Mouse (Mus musculus): ENCODE measurements around the gene Kif21a. TPM values are rescaled to one million over a fixed set of nuclear protein-coding genes. Genes with fewer than 3 reads are reported as not detected.

Kif21a gene
- polyA plus RNA-seq, 1 experiment from 2014 or later: 13.2 TPM

GRCm38 (mm10) chr15:90991843-90992242 lies 57.9 kb downstream of the Kif21a start:
- no peaks in the 10 kb centered on the region for H3K27me3 ChIP-seq (replicated peaks; ENCODE audit: control insufficient read depth, insufficient read depth, low read length)
- WGBS: 38% methylated on average over 4 of the region's 4 CpGs
- DNase-seq (ENCODE audit: low spot score) (peak; percentile 41), ATAC-seq (ENCODE audit: low read depth) (no peak)
- H3K9ac ChIP-seq (ENCODE audit: low read depth, low read length): no peak overlapping the region
- no peak overlapping the region for H3K4me2 ChIP-seq (ENCODE audit: low read depth, low read length)
- no peak overlapping the region for H3K27ac ChIP-seq (replicated peaks; ENCODE audit: low read depth, low read length)
- no peak overlapping the region for H3K4me3 ChIP-seq (ENCODE audit: low read depth, low read length)
- H3K9me3 ChIP-seq (ENCODE audit: control insufficient read depth, low read length): no peaks in the 10 kb centered on the region
- peaks cover 3% of the 10 kb centered on the region; the same call in 1 of the 2 replicates for H3K4me1 ChIP-seq (ENCODE audit: control insufficient read depth, insufficient read depth, low read length)
- H3K36me3 ChIP-seq (ENCODE audit: control insufficient read depth, insufficient read depth, low read length): 0 out of 2 replicates have a peak, but pooled peaks cover 6% of the 10 kb centered on the region

GRCm38 (mm10) chr15:90987714-90988250 lies 62.0 kb downstream of the Kif21a start:
- DNase-seq (ENCODE audit: low spot score) (no peak), ATAC-seq (ENCODE audit: low read depth) (no peak)
- Histone ChIP-seq H3K27ac (replicated peaks; ENCODE audit: low read depth, low read length) (no peak overlapping the region), H3K9me3 (ENCODE audit: control insufficient read depth, low read length) (no peaks in the 10 kb centered on the region), H3K36me3 (ENCODE audit: control insufficient read depth, insufficient read depth, low read length) (0 out of 2 replicates have a peak, but pooled peaks cover 6% of the 10 kb centered on the region), H3K4me3 (ENCODE audit: low read depth, low read length) (no peak overlapping the region), H3K9ac (ENCODE audit: low read depth, low read length) (no peak overlapping the region), H3K27me3 (replicated peaks; ENCODE audit: control insufficient read depth, insufficient read depth, low read length) (no peaks in the 10 kb centered on the region), H3K4me2 (ENCODE audit: low read depth, low read length) (no peak overlapping the region), H3K4me1 (ENCODE audit: control insufficient read depth, insufficient read depth, low read length) (peaks cover 3% of the 10 kb centered on the region; the same call in 1 of the 2 replicates)
- WGBS: 92% methylated on average over 12 of the region's 12 CpGs

DNA sequence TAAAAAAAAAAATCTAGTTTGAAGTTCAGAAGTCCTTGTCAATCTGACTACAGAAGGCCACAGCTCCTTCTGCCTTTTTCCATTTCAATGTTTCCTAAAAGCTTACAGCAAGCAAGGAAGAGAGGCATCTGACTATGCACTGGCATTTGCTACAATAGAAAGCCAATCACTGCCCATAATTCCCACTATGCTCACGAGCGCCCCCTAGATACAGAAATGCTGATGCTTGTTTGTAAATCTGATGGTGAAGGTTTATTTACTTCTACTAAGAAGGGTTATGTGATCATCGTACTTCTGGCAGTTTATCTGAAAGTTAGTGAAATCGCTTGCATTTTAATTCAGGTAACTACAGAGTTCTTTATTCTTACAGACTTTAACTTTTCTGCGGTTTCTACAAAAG lies 73.8 kb downstream of the Kif21a start:
- Histone ChIP-seq H3K9me3 (ENCODE audit: control insufficient read depth, low read length) (peaks cover 9% of the 10 kb centered on the region; the same call in 1 of the 2 replicates), H3K4me1 (ENCODE audit: control insufficient read depth, insufficient read depth, low read length) (no peaks in the 10 kb centered on the region), H3K36me3 (ENCODE audit: control insufficient read depth, insufficient read depth, low read length) (peaks cover 24% of the 10 kb centered on the region; the same call in 1 of the 2 replicates), H3K9ac (ENCODE audit: low read depth, low read length) (no peak overlapping the region), H3K27me3 (replicated peaks; ENCODE audit: control insufficient read depth, insufficient read depth, low read length) (no peaks in the 10 kb centered on the region), H3K27ac (replicated peaks; ENCODE audit: low read depth, low read length) (no peak overlapping the region), H3K4me2 (ENCODE audit: low read depth, low read length) (no peak overlapping the region), H3K4me3 (ENCODE audit: low read depth, low read length) (no peak overlapping the region)
- 74% methylated on average over 5 of the region's 5 CpGs for WGBS
- ATAC-seq (ENCODE audit: low read depth) (no peak), DNase-seq (ENCODE audit: low spot score) (no peak)

DNA sequence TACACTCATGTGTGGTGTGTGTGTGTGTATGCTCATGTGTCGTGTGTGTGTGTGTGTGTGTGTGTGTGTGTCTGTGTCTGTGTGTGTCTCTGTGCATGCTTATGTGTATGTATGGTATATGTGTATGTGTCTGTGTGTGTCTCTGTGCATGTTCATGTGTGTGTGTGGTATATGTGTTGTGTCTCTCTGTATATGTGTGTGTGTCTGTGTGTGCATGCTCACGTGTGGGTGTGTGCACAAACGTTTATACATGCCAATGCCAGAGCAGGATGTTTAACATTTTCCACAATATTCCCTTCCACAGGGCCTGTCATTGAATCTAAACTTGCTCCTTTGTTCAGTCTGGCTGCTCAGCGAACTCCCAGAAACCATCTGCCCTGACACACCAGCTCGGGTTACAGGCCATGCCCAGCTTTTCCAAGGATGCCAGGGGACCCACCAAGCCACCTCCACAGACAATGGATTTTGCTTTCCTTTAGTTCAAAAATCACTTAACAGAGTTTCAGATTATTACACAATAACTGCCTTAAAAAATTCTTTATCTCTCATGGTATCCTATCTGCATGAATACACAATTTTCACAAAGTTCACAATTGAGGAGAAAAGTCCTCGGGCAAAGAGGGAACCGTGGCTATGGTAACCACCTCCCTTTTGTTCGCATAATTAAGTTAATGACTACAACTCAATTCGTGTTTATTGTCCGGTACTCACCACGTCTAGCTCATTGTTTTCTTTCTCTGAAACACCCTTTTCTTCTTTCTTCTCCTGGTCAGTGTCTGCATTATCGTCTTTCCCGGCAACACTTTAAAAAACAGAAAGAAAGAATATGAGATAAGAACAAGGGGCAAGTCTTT lies 77.6 kb downstream of the Kif21a start:
- ATAC-seq (ENCODE audit: low read depth) (peak; percentile 60; the same call in 1 of the 2 replicates), DNase-seq (ENCODE audit: low spot score) (peak; percentile 31)
- no peaks in the 10 kb centered on the region for H3K27me3 ChIP-seq (replicated peaks; ENCODE audit: control insufficient read depth, insufficient read depth, low read length)
- WGBS: 69% methylated on average over 13 of the region's 13 CpGs
- no peak overlapping the region for H3K4me2 ChIP-seq (ENCODE audit: low read depth, low read length)
- H3K27ac ChIP-seq (replicated peaks; ENCODE audit: low read depth, low read length): no peak overlapping the region
- no peak overlapping the region for H3K9ac ChIP-seq (ENCODE audit: low read depth, low read length)
- H3K36me3 ChIP-seq (ENCODE audit: control insufficient read depth, insufficient read depth, low read length): peaks cover 38% of the 10 kb centered on the region; the same call in 1 of the 2 replicates
- H3K9me3 ChIP-seq (ENCODE audit: control insufficient read depth, low read length): no peaks in the 10 kb centered on the region
- H3K4me1 ChIP-seq (ENCODE audit: control insufficient read depth, insufficient read depth, low read length): no peaks in the 10 kb centered on the region
- H3K4me3 ChIP-seq (ENCODE audit: low read depth, low read length): no peak overlapping the region

DNA sequence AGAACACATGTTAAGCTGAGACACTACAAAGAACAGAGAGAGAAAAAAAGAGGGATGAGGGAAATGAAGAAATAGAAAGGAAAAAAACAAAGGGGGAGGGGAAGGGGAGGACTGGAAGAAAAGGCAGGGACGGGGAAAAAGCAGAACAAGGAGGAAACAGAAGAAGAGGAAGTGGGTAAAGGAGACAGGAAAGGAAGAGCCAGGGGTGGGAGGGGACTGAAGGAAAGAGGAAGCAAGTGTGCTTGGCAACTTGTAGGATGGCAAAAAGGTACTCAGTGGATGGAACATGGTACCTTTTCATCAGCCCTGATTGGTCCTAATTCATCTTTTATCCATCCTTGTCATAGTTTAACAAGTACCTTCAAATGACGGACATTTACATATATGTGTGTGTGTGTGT lies 86.4 kb downstream of the Kif21a start:
- Histone ChIP-seq H3K9me3 (ENCODE audit: control insufficient read depth, low read length) (no peaks in the 10 kb centered on the region), H3K27ac (replicated peaks; ENCODE audit: low read depth, low read length) (no peak overlapping the region), H3K4me3 (ENCODE audit: low read depth, low read length) (no peak overlapping the region), H3K4me2 (ENCODE audit: low read depth, low read length) (no peak overlapping the region), H3K27me3 (replicated peaks; ENCODE audit: control insufficient read depth, insufficient read depth, low read length) (no peaks in the 10 kb centered on the region), H3K4me1 (ENCODE audit: control insufficient read depth, insufficient read depth, low read length) (no peaks in the 10 kb centered on the region), H3K9ac (ENCODE audit: low read depth, low read length) (no peak overlapping the region), H3K36me3 (ENCODE audit: control insufficient read depth, insufficient read depth, low read length) (peaks cover 23% of the 10 kb centered on the region)
- WGBS: 63% methylated on average over 2 of the region's 2 CpGs
- ATAC-seq (ENCODE audit: low read depth) (no peak), DNase-seq (ENCODE audit: low spot score) (no peak)

DNA sequence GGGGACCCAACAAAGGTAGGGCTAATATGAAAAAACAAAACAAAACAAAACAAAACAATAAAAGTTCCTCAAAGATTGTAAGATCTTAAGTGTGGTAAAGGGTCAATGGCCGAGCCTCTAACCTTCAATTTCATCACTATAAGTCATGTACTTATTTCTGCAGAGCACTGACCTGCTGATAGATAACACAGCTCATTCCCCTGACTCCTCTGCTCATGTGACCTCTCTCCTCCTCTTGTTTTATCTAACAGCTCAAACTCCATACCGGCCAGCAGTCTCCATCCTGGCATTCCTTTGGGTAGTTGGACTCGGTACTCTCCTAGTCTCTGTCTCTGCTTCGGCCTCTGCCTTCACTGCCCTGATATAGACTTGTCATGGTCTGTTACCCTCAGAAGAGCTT lies 87.2 kb downstream of the Kif21a start:
- no peaks in the 10 kb centered on the region for H3K27me3 ChIP-seq (replicated peaks; ENCODE audit: control insufficient read depth, insufficient read depth, low read length)
- H3K36me3 ChIP-seq (ENCODE audit: control insufficient read depth, insufficient read depth, low read length): peaks cover 15% of the 10 kb centered on the region
- H3K27ac ChIP-seq (replicated peaks; ENCODE audit: low read depth, low read length): no peak overlapping the region
- no peak overlapping the region for H3K4me3 ChIP-seq (ENCODE audit: low read depth, low read length)
- ATAC-seq (ENCODE audit: low read depth): no peak
- no peak overlapping the region for H3K9ac ChIP-seq (ENCODE audit: low read depth, low read length)
- WGBS: 90% methylated on average over 4 of the region's 4 CpGs
- no peak overlapping the region for H3K4me2 ChIP-seq (ENCODE audit: low read depth, low read length)
- DNase-seq (ENCODE audit: low spot score): no peak
- H3K4me1 ChIP-seq (ENCODE audit: control insufficient read depth, insufficient read depth, low read length): no peaks in the 10 kb centered on the region
- no peaks in the 10 kb centered on the region for H3K9me3 ChIP-seq (ENCODE audit: control insufficient read depth, low read length)

- Histone ChIP-seq H3K4me3 (ENCODE audit: low read depth, low read length) (no peak overlapping the region), H3K4me1 (ENCODE audit: control insufficient read depth, insufficient read depth, low read length) (no peaks in the 10 kb centered on the region), H3K9me3 (ENCODE audit: control insufficient read depth, low read length) (no peaks in the 10 kb centered on the region), H3K9ac (ENCODE audit: low read depth, low read length) (no peak overlapping the region), H3K4me2 (ENCODE audit: low read depth, low read length) (no peak overlapping the region), H3K36me3 (ENCODE audit: control insufficient read depth, insufficient read depth, low read length) (peaks cover 5% of the 10 kb centered on the region; the same call in 1 of the 2 replicates), H3K27me3 (replicated peaks; ENCODE audit: control insufficient read depth, insufficient read depth, low read length) (no peaks in the 10 kb centered on the region), H3K27ac (replicated peaks; ENCODE audit: low read depth, low read length) (no peak overlapping the region)
- DNase-seq (ENCODE audit: low spot score) (no peak), ATAC-seq (ENCODE audit: low read depth) (no peak)
- WGBS: 89% methylated on average over 8 of the region's 8 CpGs
These were observed 88.8 kb downstream of the Kif21a start for GRCm38 (mm10) chr15:90960831-90961554.

GRCm38 (mm10) chr15:90951383-90951782 lies 98.4 kb downstream of the Kif21a start:
- Histone ChIP-seq H3K9ac (ENCODE audit: low read depth, low read length) (no peak overlapping the region), H3K4me3 (ENCODE audit: low read depth, low read length) (peak overlapping the region; percentile 13; the same call in 1 of the 2 replicates), H3K27me3 (replicated peaks; ENCODE audit: control insufficient read depth, insufficient read depth, low read length) (no peaks in the 10 kb centered on the region), H3K4me1 (ENCODE audit: control insufficient read depth, insufficient read depth, low read length) (no peaks in the 10 kb centered on the region), H3K36me3 (ENCODE audit: control insufficient read depth, insufficient read depth, low read length) (no peaks in the 10 kb centered on the region), H3K4me2 (ENCODE audit: low read depth, low read length) (peak overlapping the region; percentile 23; the same call in 1 of the 2 replicates), H3K27ac (replicated peaks; ENCODE audit: low read depth, low read length) (no peak overlapping the region), H3K9me3 (ENCODE audit: control insufficient read depth, low read length) (no peaks in the 10 kb centered on the region)
- ATAC-seq (ENCODE audit: low read depth) (no peak), DNase-seq (ENCODE audit: low spot score) (peak; percentile 8)
- whole genome bisulfite sequencing: 85% methylated on average over 6 of the region's 6 CpGs
